Mouse (Mus musculus) erythroblast, embryonic 14.5 days (primary cell): ENCODE measurements around the gene Adgrg3.

ENCODE experiments used
- GATA1 ChIP-seq: IDR thresholded peaks from 2 replicates; pipeline ENCODE4 v1.6.1; 2012; ENCODE audit warnings: low read length, inconsistent platforms, mixed read lengths
- TAL1 ChIP-seq: IDR thresholded peaks from 3 replicates; pipeline ENCODE4 v1.6.1; 2012; ENCODE audit warnings: low read length, inconsistent platforms, mixed read lengths

DNA sequence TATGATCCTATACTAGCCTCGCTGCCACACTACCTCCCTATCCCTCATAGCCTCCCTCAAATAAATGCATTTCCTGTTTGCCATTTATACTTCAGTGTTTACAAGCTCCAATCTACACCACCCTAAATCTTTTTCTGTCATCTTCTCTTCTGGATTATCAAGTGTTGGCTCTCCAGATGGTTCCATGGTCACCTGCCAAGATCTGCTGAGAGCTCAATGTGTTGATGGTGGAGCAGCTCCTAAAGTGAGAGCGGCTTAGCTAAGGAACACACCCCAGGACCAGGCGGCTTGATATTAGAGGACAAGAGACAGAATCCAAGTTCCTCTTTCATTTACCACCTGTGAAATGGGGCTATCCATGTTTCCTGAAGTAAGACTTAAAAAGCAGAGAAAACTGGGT, 60.6 kb downstream of the Adgrg3 start:
- TF ChIP-seq GATA1: no peak
- TF ChIP-seq TAL1: no peak
